Mouse (Mus musculus): Measurements from ENCODE around the gene Retreg2. TPM values are rescaled to one million over a fixed set of nuclear protein-coding genes. Genes with fewer than 3 reads are reported as not detected.

The Retreg2 gene
- total RNA-seq (2021), result 10 to 100 TPM; 34.1 to 37.5 TPM

GRCm38 (mm10) chr1:75142301-75143261, at the start of gene Retreg2, which contains the start of gene Cnppd1:
Retreg2 (plus strand) TSS chr1:75142778.
Cnppd1 (minus strand) TSS chr1:75142711.
- DNase-seq, result peak; percentile 97

GRCm38 (mm10) chr1:75122211-75122610, 20.4 kb upstream of the Retreg2 start:
- DNase-seq, result no peak

GRCm38 (mm10) chr1:75124346-75125321, 17.9 kb upstream of the Retreg2 start, which contains the start of gene Nhej1:
Nhej1 (minus strand) TSS chr1:75125200.
- DNase-seq, result peak; percentile 96

GRCm38 (mm10) chr1:75125418-75125817, 17.2 kb upstream of the Retreg2 start:
- DNase-seq, result no peak

GRCm38 (mm10) chr1:75128641-75129040, 13.9 kb upstream of the Retreg2 start:
- no peak for DNase-seq

GRCm38 (mm10) chr1:75133421-75134207, 9.0 kb upstream of the Retreg2 start, which contains the start of gene Slc23a3:
Slc23a3 (minus strand) TSS chr1:75133890.
- no peak for DNase-seq

GRCm38 (mm10) chr1:75136293-75136692, 6.3 kb upstream of the Retreg2 start:
- no peak for DNase-seq

- DNase-seq, result no peak
Observed at GRCm38 (mm10) chr1:75136730-75137129, 5.8 kb upstream of the Retreg2 start.

GRCm38 (mm10) chr1:75138448-75138847, 4.1 kb upstream of the Retreg2 start:
- DNase-seq, result no peak

GRCm38 (mm10) chr1:75140601-75141190, 1.9 kb upstream of the Retreg2 start:
- no peak for DNase-seq

GRCm38 (mm10) chr1:75141486-75142190, 940 bp upstream of the Retreg2 start:
- peak; percentile 76 for DNase-seq

- DNase-seq, result no peak
Observed at GRCm38 (mm10) chr1:75145589-75145988, 3.0 kb downstream of the Retreg2 start.

- DNase-seq, result no peak
Observed at GRCm38 (mm10) chr1:75147411-75148135, 5.0 kb downstream of the Retreg2 start.

GRCm38 (mm10) chr1:75148727-75149126, 6.1 kb downstream of the Retreg2 start:
- no peak for DNase-seq

- DNase-seq, result no peak
Observed at GRCm38 (mm10) chr1:75155837-75156236, 13.3 kb downstream of the Retreg2 start.

GRCm38 (mm10) chr1:75158990-75159389, 16.4 kb downstream of the Retreg2 start:
- no peak for DNase-seq

- no peak for DNase-seq
Observed at GRCm38 (mm10) chr1:75159540-75160255, 17.1 kb downstream of the Retreg2 start.

- no peak for DNase-seq
Observed at GRCm38 (mm10) chr1:75160256-75160617, 17.7 kb downstream of the Retreg2 start.

- no peak for DNase-seq
Observed at GRCm38 (mm10) chr1:75168093-75168471, 25.5 kb downstream of the Retreg2 start.
